Mouse (Mus musculus): ENCODE data around the gene Mre11a.

- TF ChIP-seq CTCF (IDR thresholded peaks at IDR 0.05) (no peak), EP300 (IDR thresholded peaks at IDR 0.05) (no peak)
Measured at GRCm38 (mm10) chr9:14827875-14828274, 43.4 kb downstream of the Mre11a start.

Measured in lung, postnatal 0 days (tissue).